Mouse (Mus musculus): ENCODE data around the gene Pde2a.

DNA sequence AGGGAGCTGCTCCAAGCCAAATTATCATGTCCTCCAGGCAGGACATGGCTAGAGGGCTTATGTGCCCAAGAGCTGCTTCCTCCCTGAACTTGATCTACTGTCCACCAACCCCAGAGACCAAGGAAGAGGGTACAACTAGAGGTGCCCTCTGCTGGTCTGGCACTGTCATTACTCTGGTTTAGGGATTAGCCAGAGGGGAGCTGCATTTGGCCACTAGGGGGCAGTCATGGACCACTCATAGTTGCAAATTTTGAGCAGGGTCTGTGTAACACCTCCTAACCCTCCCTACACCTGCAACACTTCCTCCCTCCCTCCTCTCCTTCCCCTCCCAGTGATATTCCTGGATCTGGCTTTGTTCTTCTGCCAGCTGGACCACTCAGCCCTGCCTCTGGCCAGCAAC lies 8.7 kb upstream of the Pde2a start:
- TF ChIP-seq TAL1 (IDR thresholded peaks at IDR 0.05; ENCODE audit: low read length) (no peak), NRF1 (IDR thresholded peaks at IDR 0.05; ENCODE audit: insufficient read depth, low read depth, low read length, poor library complexity, severe bottlenecking) (no peak), MAFK (IDR thresholded peaks at IDR 0.05; ENCODE audit: borderline replicate concordance, low read depth, low read length) (no peak), MAZ (IDR thresholded peaks at IDR 0.05; ENCODE audit: low read depth, low read length) (no peak), GATA1 (IDR thresholded peaks at IDR 0.05; ENCODE audit: low read depth, low read length) (no peak), EP300 (IDR thresholded peaks at IDR 0.05; ENCODE audit: low read depth in 1 of 2, low read length in 2 of 2) (no peak), CTCF (IDR thresholded peaks at IDR 0.05 in 2 of 3, conservative IDR thresholded peaks at IDR 0.05 in 1 of 3; ENCODE audit: control insufficient read depth in 1 of 3, insufficient read depth in 1 of 3, low read depth in 2 of 3, low read length in 3 of 3, poor library complexity in 1 of 3, severe bottlenecking in 1 of 3) (peak in 2 of 3 experiments; percentile 98 to 99), UBTF (IDR thresholded peaks at IDR 0.05; ENCODE audit: borderline replicate concordance, insufficient read depth, low read depth, low read length) (no peak)

Data from MEL (cell line).